Mouse (Mus musculus) megakaryocyte, adult 5-6 weeks (primary cell): Measurements from ENCODE around the gene Cct5. TPM values are rescaled to one million over a fixed set of nuclear protein-coding genes. Genes with fewer than 3 reads are reported as not detected.

Source experiments
- ATAC-seq: 2 replicates; pipeline ENCODE4 v1.8.0; 2016; ENCODE audit warnings: mild to moderate bottlenecking, inconsistent platforms; ENCODE audit not compliant: poor library complexity, severe bottlenecking
- total RNA-seq, 2 experiments: library from RNA; stranded (forward) in 1 of 2; stranded (reverse) in 1 of 2; fragments of 153-499, 151-499 nt in 1 of 2; fragments of 221-1000, 200-1000 nt in 1 of 2; gene quantifications; 2 replicates each; pipeline versions ENCODE4 v1.2.3 to v1.2.4; 2015 to 2017

Gene Cct5
- total RNA-seq (2015): 274 and 308 TPM in 2 replicates
- 263 and 265 TPM in 2 replicates for total RNA-seq (2017)

DNA sequence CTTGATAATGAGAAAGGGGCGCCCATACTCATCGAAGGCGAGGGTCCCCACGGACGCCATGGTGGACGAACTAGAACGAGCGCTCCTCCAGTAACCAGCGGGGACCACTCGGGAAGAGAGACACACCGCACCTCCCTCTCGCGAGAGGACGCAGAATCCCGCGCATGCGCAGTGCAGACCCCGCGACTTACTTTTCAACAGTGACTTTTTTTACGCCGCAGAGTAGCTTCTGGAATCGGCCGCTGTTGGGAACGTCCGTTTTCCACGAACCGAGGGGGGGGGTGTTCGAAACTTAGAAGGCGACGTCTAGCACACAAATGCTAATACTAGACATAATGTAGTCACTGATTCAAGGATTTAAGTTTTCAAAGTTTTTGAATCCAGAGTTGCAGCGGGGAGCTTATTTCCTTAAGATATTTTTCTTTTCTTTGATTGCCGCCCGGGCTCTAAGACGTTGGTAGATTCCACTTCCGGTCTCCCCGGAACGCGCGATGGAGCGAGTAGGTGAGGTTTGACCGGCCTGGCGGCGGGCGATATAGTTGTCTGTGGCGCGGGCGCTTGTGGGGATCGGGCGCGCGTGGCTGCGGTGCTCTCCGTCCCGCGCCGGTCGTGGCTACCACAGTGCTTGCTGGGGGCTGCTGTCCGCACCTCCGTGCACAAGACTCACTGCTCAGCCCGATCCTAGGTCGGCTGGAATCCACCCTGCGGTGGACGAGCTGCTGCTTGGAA is at the start of gene Cct5, which contains the start of gene Fam173b:
Cct5 (minus strand) TSS at position 159 of the 729 bp plus-strand sequence.
Fam173b (plus strand) TSS at position 207 of the 729 bp plus-strand sequence.
- peak; percentile 88 for ATAC-seq

DNA sequence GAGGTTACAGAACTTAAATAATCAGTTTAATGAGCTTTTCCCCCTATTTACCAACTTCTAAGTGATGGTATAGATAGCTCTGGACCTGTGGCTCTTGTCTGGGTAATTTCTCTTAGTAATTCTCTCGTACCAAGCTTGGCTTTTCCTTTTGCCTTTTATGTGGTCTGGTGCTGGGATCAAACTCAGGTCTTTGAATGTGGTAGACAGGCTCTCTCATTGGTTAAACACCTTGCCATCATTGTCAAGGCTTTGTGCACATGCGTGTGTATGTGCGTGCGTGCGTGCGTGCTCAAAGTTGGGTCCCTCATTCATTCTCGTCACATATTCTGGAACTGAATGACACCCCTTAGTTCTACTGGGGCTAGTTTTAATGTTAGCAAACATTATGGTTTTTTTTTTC is 49.2 kb upstream of the Cct5 start:
- no peak for ATAC-seq

DNA sequence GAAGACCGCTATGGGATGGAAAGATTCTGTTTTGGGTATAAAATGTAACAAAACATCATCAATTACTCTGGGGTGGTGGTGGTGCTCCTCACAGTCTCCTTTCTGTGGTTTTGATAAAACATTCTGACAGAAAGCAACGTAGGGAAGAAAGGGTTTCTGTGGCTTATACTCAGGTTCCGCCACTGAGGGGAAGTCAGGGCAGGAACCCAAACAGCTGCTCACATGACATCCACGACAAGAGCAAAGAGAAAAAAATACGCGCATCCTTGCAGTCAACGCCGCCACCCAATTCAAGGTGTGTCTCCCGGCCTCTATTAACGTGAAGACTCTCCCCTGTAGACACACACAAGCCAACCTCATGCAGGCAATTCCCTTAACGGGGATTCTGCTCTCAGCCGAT is 48.1 kb upstream of the Cct5 start:
- 0 out of 2 replicates have a peak, but pooled peaks have one; percentile 15 for ATAC-seq

DNA sequence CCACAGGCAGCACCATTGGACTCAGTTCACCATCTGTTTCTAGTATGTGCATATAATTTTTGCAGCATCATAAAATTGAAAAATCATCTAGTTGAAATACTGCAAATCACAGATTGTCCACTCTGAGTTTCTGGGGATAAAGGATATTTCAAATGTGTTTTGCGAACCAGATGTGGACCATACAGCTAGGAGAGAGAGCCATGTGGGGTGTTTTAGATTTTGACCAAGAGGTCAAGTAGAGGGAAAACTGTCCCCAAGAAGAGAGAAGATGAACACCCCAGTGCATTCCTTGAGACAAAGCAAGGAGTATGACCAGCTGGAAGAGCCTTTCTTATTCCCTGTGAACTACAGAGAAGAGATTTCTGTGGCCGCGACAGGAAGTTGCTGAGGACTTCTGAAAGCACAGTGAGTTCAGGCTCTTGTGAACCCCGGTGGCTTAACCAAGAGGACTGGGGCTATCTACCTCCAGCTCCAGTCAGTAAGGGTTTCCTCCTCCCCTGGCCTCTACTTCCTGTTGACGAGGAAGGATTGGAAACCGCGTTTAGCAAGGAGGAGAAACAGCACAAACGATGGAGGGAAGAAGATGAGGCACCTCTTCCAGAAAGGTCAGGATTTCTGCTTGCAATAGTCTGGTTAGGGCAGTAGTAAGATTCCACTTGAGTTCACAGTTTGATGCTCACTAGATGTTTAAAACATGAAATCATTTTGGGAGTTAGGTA is 46.4 kb upstream of the Cct5 start:
- ATAC-seq: no peak

DNA sequence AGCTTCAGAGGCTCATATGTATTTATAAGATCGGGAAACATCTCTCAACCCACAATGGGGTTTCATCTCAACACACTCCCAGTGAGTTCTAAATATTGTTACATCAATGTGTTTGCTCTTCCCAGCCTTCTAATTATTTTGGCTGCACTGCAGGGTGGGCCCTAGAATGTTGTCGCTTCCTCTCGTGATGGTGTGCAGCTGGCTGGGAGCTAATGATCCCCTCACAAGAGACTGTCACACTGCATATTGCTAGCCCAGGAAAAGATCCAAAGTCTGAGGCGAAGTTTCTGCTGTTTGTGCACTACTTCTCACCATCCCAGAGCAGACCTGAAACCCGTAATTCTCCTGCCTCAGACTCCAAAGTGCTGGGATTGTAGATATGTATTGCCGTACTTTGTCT is 45.6 kb upstream of the Cct5 start:
- no peak for ATAC-seq

DNA sequence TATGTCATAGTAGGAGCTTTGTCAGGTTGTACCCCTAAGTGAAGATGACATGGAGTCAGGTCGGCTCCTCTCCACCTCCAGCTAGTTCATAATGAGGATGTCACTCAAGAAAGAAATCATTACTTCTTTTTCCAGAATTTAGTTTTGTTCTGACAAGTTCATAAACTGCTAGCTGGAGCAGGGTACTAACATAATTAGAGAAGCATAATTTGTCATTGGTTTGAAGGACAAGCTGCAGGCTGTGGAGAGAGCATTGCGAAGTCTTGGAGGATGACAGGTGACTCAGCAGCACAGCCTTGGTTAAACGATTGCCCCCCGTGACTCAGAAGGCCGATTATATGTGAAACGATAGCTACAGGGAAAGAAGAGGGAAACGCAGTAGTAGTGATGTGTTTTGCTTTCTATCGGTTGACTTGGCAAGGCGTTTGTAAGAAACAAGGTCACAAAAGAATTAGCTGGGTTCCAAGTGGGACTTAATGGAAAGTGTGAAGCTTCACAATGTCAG is 34.5 kb upstream of the Cct5 start:
- no peak for ATAC-seq

DNA sequence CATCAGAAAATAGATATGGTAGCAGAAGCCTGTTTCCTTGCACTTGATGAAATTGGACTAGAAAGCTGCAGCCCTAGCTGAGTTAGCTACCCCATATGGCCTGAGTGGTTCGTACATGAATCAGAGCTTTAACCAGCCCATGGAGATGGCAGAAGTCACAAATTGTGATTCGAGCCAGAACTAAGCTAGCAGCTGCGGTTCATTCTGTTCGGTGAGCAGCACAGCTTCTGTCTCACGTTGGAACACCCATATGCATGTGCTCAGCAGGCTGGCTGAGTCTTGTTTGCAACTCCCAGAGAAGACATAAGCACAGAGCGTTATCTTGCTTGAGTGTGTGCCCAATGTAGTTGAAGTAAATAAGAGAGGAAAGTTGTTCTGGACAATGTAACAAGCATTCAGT is 33.0 kb upstream of the Cct5 start:
- no peak for ATAC-seq

DNA sequence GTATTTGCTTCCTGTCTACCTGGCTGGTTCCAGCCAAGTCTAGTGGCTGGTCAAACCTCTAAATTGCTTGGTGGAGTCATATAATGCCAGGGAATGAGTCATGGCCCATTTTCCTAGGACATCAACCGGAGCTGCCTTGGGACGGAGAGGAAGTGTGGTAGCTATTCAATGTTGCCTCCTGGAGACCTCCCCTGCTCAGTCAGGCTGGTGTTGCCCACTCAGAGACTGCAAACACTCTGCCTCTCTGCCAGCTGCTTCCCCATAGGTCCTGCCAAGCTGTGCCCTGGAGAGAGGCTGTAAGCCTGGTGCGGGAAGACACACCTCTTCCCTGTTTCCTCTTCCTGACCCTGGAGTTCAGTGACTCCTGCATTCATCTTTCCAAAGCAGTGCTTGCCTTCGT is 30.9 kb upstream of the Cct5 start:
- ATAC-seq: no peak

DNA sequence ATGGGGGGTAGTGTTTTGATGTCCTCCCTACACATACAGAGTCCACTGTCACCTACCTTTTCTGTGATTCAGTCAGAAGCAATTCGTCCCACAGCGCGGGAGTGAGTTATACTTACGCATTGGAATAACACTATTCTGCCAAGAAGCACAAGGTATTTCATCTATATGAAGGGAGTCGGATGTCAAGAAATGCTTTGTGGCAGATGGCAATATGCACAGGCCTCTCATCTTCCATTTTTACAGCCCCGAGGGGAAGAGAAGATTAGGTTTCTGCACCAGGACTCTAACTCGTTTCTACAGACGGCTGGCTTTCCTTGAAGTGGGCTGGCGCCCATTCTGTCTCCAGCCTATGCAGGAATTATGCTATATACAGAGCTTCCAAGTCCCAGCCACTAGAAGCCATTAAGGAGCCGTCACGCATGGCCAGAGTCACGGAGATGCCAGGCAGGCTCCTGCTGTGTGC is 29.8 kb upstream of the Cct5 start:
- ATAC-seq: no peak

DNA sequence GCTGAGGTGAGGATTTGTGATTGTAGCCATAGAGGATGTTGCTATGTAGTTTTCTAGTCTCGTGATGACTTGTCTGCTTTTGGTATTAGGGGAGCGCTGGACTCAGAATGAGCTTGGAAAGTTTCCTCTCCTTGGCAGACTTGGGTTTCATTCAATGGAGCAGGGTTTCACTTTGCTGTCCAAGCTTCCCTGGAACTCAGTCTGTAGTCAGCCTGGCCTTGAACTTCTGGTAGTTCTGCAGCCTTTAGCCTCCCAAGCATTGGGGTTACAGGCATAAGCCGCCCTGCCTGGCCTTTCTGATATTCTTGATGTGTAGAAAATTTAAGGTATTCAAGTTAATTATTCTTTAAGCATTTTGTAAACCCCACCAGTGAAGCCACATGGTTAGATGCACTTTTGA is 28.0 kb upstream of the Cct5 start:
- no peak for ATAC-seq

DNA sequence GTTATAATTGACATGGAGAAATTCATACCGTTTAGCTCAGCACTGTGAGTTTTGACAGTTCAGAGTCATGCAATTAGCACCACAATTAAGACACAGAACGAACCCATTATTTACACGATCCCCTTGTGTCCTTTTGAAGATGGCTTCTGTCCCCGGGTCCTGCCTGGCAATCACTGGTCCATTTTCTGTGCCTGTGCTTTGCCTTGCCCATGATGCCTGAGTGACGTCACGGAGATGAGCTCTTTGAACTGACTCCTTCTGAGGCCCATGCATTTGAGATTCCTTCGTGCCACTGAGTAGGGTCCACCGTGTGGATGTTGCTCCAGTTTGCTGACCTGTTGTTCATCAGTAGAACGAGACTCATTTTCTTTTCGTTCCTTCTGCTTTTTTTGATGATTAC is 26.6 kb upstream of the Cct5 start:
- ATAC-seq: no peak

DNA sequence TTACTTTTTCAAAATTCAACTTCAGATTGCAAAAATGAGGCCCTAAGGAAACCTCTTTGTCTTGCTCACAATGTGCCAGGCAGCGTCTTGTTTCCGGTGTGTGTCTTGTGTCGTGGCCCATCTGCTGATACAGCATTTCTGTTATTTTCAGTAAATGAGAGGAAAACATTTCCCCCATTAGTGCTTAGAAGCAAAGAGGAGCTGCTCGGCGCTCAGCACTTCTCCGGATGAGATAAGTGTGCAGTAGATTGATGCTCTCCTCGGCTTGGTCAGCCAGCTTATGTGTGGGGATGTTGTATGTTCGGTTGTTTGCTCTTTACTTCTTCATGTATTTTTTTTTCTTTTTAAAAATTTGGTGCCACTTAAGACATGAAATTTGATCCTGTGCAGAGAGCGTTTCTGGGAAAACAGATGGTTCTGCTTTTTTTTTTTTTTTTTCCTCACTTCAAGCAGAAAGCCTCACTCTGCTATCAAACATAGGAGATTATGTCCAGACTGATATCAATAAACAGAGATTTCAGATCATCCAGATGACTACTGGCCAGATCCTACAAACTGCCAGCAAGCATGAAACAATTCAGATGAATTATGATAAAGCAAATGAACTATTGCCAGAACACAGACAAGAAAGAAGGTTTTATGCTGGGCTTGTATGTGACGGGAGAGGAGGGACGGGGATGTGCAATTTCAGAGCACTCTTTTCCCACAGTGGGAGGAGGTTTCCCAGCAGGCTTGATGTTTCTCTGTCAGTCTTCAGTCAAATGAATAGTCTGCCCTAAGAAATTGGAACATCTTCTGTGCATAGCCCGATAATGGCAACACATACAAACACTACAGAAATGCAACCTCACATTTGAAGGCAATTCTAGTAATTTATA is 25.9 kb upstream of the Cct5 start:
- ATAC-seq: no peak

DNA sequence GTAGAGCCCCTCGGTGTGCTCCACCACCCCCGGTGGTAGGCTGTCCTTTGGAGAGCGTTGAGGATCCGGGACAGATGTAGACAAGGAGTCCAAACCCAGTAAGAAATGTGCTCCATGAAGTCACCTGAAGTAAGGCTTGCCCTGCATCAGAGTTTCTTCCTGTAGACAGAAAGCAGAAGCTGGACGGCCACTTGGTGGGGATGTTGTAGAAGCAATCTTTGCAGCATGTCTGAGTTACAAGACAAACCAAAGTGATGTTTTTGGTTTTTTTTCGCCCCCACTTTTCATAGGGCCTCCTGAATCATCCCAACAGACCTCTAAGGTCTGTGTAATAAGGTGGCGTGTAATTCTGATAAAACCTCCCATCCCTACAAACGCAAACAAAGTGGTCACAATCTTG is 17.9 kb upstream of the Cct5 start:
- no peak for ATAC-seq

DNA sequence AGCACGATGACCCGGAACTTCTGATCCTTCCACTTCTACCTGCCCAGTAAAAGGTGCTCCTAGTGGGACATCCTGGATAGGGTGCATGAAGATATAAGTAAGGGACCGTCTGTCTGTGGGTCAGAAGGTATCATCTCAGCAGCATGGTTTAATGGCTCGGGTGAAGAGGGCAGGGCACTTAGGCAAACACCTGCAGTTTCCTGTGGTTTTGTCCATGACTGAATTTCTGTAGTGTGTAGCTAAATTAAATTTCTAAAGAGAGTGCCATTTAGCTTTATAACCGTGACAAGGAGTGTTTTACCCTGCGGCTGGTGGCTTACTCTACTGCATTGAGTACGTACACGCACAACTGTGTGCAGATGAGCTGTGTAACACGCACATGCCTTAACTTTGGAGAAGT is 15.7 kb upstream of the Cct5 start:
- ATAC-seq: no peak

DNA sequence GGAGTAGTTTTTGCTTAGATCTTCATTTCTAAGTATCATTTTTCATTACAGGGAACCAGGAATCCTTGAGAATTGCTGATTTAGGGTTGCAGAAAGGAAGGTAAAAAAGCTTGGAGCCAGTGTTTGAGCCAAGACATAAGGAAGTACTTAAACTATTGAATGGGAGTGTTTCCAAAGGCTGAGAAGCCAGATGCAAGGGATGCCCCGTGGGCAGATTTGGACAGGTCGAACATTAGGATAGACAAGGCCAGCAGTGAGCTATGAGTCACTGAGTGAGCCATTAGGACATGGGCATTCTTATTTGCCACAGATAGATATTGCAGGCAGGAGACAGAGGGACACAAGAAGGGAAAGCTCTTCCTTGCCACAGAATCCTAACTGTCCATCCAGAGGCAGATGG is 13.1 kb upstream of the Cct5 start:
- ATAC-seq: no peak

DNA sequence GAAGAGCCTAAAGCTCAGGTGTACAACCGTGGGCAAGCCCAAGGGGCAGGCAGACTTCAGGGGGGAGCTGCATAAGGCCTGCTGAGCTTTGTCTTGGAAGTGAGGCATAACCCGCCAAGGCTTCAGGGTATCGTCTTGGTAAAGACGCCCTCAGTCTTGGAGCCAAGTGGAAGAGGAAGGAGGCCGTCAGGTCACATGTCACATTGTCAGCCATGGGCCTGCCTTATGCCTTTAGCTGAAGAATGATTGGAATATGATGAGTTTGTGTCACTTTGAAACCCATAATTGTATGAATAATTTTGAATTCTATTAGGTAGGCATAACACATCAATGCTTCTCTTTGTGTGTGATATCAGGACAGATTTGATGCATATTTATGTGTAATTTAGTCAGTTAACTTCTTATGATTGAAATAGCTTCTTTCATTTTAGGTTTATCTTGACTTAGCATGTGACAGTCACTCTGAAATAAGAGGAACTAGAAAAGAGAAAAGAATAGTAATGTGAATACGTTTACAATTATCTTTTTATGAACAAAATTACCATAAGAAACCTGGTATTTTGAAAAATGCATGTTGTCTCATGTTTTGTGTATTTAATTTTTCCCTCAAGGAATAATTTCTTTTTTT is 12.3 kb upstream of the Cct5 start:
- ATAC-seq: no peak

DNA sequence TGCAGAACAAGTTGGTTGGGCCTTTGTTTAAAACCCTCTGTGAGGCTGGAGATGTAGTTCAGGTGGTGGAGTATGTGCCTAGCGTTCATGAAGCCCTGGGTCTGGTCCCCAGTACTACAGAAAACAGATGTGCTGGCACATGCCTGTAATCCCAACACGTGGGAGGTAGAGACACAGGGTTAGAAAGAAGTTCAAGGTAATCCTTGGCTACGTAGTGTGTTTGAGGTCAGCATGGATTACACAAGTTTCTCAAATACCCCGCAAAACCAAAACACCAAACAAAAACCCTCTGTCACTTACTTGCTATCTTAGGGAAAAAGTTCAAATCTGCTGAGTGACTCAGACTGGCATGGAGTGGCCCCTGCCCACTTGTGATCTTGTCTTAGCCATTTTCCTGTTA is 10.4 kb upstream of the Cct5 start:
- no peak for ATAC-seq

DNA sequence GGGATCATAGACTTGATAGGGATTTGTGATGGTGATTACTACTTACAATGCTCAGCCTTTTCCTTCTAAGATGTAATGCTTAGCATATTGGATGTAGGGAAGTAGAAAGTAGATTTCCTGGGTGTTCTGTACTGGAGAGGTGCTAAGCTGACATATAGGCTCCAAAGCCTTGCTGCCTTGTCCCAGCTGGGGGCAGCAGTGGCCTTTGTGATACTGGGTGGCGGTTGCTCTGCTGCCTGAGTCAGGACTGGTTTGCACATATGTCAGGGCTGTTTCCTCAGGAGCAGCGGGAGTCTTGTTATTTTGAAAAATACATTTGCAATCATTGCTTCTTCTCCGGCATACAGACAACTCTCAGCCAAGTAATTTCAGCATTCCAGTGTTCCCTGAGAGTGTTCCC is 9.4 kb upstream of the Cct5 start:
- no peak for ATAC-seq

DNA sequence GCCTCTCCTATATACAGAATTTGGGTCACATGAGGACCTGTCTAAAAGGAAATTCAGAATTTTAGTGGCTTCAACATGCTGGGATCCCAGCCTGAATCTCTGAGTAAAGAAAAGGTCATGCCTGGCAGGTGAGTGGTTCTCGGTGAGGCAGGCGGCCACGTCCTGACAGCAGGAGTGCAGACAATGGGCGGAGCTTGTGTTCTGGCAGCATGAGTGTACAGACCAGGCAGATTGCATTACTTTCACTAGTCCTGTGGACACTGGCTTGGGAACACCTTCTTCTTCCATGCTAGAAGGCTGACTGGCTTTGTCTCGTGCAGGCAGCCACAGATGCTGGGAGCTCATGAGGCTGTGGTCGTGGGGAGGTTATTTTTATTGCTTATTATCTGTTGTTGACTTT is 5.2 kb upstream of the Cct5 start:
- no peak for ATAC-seq

DNA sequence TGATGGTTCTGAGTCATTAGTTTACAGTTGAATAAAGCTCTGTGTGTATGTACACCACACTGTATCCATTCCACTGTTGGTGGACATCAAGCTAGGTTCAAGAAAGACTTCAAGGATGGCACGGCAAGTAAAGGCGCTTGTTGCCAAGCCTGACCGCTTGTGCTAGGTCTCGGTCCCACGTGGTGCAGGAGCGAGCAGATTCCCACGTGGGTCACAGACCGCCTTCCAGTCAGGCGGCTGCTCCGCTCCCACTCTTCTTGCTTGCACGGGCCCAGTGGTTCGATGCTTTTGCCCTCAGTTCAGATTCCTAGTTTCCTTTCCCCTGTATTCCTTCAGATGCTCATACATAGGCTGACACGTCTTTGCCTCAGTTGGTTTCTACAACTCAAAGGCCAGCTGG is 1.5 kb upstream of the Cct5 start:
- ATAC-seq: no peak

DNA sequence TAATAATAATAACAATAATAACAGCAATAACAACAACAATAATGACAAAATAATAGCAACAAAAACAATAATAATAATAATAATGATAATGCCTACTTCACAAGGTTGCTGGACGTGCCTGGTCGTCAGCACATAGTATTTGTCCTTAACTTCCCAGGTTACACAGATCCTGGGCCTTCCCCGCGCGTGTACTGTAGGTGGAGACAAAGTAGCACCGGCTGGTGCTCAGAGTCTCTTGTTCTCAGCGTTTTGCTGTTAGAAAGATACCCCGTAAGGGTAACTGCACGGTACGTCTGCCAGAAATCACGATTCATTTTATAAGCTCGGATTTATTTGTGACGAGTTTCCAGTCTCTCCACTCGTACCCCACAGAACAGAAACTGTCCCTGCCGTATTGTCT is 822 bp upstream of the Cct5 start:
- no peak for ATAC-seq
